Mouse (Mus musculus) myocyte (in vitro differentiated cells): ENCODE results near the gene Pdzd2. TPM values are rescaled to one million over a fixed set of nuclear protein-coding genes. Genes with fewer than 3 reads are reported as not detected.
A peak's percentile ranks its signal among the peaks of the same experiment; 100 is the strongest.

ENCODE experiments used
- H3K27me3 ChIP-seq: one replicate; pipeline ENCODE4 v1.6.1; 2011; ENCODE audit not compliant: control insufficient read depth, insufficient read depth, insufficient read length
- H3K36me3 ChIP-seq: one replicate; pipeline ENCODE4 v1.6.1; 2011; ENCODE audit not compliant: control insufficient read depth, insufficient read depth
- H3K4me2 ChIP-seq: one replicate; pipeline ENCODE4 v1.6.1; 2011; ENCODE audit warnings: low read depth, control low read depth
- H3K4me3 ChIP-seq: one replicate; pipeline ENCODE4 v1.5.1; 2011; ENCODE audit warnings: mild to moderate bottlenecking, control low read depth, moderate library complexity
- H3K79me2 ChIP-seq: one replicate; pipeline ENCODE4 v1.6.1; 2011; ENCODE audit not compliant: control insufficient read depth, insufficient read depth
- H3ac ChIP-seq: one replicate; pipeline ENCODE4 v1.6.1; 2011; ENCODE audit not compliant: control insufficient read depth, insufficient read length
- CEBPB ChIP-seq: IDR thresholded peaks from 2 replicates; pipeline ENCODE4 v1.6.1; 2011; ENCODE audit warnings: mild to moderate bottlenecking, moderate library complexity; ENCODE audit not compliant: poor library complexity, insufficient read depth, severe bottlenecking
- E2F4 ChIP-seq: IDR thresholded peaks from one replicate; pipeline ENCODE4 v1.6.1; 2011; ENCODE audit warnings: mild to moderate bottlenecking, control low read depth, moderate library complexity; ENCODE audit not compliant: insufficient read depth
- MAX ChIP-seq: IDR thresholded peaks from one replicate; pipeline ENCODE4 v1.6.1; 2011; ENCODE audit warnings: low read depth, mild to moderate bottlenecking, control low read depth
- MYOD1 ChIP-seq, 3 experiments: IDR thresholded peaks; one replicate each; pipeline ENCODE4 v1.6.1; 2011; ENCODE audit warnings: control low read depth in 2 of 3, low read depth in 2 of 3, mild to moderate bottlenecking in 2 of 3, moderate library complexity in 1 of 3; ENCODE audit not compliant: insufficient read length in 2 of 3, control insufficient read depth in 1 of 3
- MYOG ChIP-seq, 3 experiments: IDR thresholded peaks; one replicate each; pipeline ENCODE4 v1.6.1; 2011; ENCODE audit warnings: control low read depth in 2 of 3, low read depth in 2 of 3, mild to moderate bottlenecking in 2 of 3; ENCODE audit not compliant: insufficient read length in 2 of 3, control insufficient read depth in 1 of 3, insufficient read depth in 1 of 3
- POLR2A ChIP-seq: IDR thresholded peaks from one replicate; pipeline ENCODE4 v1.6.1; 2011; ENCODE audit warnings: low read depth, mild to moderate bottlenecking, control low read depth, moderate library complexity; ENCODE audit not compliant: insufficient read length
- POLR2AphosphoS2 ChIP-seq: IDR thresholded peaks from one replicate; pipeline ENCODE4 v1.6.1; 2011; ENCODE audit warnings: low read depth, control low read depth; ENCODE audit not compliant: insufficient read length
- REST ChIP-seq: IDR thresholded peaks from one replicate; pipeline ENCODE4 v1.6.1; 2011; ENCODE audit warnings: mild to moderate bottlenecking, control low read depth, moderate library complexity; ENCODE audit not compliant: insufficient read depth, insufficient read length
- SRF ChIP-seq: IDR thresholded peaks from one replicate; pipeline ENCODE4 v1.6.1; 2011; ENCODE audit warnings: low read depth; ENCODE audit not compliant: control insufficient read depth, insufficient read length
- TCF12 ChIP-seq: IDR thresholded peaks from one replicate; pipeline ENCODE4 v1.6.1; 2011; ENCODE audit warnings: mild to moderate bottlenecking, control low read depth; ENCODE audit not compliant: poor library complexity, insufficient read depth, severe bottlenecking
- TCF3 ChIP-seq: IDR thresholded peaks from one replicate; pipeline ENCODE4 v1.6.1; 2011; ENCODE audit warnings: low read depth, control low read depth; ENCODE audit not compliant: insufficient read length
- USF1 ChIP-seq: IDR thresholded peaks from one replicate; pipeline ENCODE4 v1.6.1; 2011; ENCODE audit warnings: low read depth, mild to moderate bottlenecking, control low read depth, moderate library complexity
- polyA plus RNA-seq: library from polyadenylated mRNA; unstranded; fragments of >200 nt; fragmentation: generic; extraction: Trizol; gene quantifications from one replicate; pipeline ENCODE4 v1.2.1, GENCODE M21; 2012; ENCODE audit warnings: missing spikeins

Gene Pdzd2
- polyA plus RNA-seq, 1 experiment = 0.01 TPM

DNA sequence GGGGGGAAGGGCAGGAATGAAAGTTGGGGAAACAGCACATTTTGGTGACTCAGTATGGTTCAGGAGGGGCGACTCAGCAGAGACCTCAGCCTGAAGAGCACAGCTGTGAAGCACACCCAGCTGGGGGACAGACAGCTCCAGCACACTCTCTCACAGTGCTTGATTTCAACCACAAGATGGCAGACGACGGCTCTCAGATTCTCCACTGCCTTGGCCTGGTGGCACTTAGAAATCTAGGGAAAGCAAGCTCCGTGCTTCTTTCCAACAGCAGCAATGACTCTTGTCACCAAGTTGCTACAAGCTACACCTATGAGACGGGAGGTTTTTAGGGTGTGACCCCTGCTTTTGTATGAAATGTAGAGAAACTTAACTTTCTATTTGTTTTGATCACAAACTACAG, 153.6 kb downstream of the Pdzd2 start:
- H3K36me3 ChIP-seq = no peaks in the 10 kb centered on the region
- H3K27me3 ChIP-seq = no peaks in the 10 kb centered on the region
- H3K4me2 ChIP-seq = no peak overlapping the region
- no peak for TF ChIP-seq CEBPB
- H3K79me2 ChIP-seq = no peaks in the 10 kb centered on the region
- H3K4me3 ChIP-seq = no peak overlapping the region
- no peak overlapping the region for H3ac ChIP-seq

- Histone ChIP-seq H3K79me2 (no peaks in the 10 kb centered on the region), H3ac (no peak overlapping the region), H3K36me3 (no peaks in the 10 kb centered on the region), H3K4me2 (no peak overlapping the region), H3K4me3 (no peak overlapping the region), H3K27me3 (no peaks in the 10 kb centered on the region)
- TF ChIP-seq E2F4 (no peak), USF1 (no peak), TCF3 (no peak), MAX (no peak), TCF12 (no peak), POLR2A (no peak), REST (no peak), CEBPB (no peak), SRF (no peak), POLR2AphosphoS2 (no peak), MYOD1 (IDR thresholded peaks at IDR 0.05; ENCODE audit: control insufficient read depth in 1 of 3, insufficient read length in 2 of 3, low read depth in 2 of 3) (no peak), MYOG (IDR thresholded peaks at IDR 0.05; ENCODE audit: control insufficient read depth in 1 of 3, insufficient read depth in 1 of 3, insufficient read length in 2 of 3, low read depth in 2 of 3) (no peak)
Observed at GRCm38 (mm10) chr15:12583051-12583450, 156.7 kb downstream of the Pdzd2 start.

DNA sequence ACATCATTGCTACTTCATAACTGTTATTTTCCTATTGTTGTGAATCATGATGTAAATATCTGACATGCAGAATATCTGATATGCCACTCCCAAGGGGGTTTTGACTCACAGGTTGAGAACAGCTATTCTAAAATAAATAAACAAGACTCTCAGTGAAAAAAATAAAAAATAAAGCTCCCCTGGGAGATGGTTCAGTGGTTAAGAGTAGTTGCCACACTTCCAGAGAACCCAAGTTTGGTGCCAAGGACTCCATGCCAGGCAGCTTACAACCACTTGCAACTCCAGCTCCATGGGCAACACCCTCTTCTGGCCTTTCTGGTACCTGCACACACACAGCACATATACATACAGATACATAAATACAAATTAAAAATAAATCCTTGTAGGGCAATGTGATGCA, 157.3 kb downstream of the Pdzd2 start:
- Histone ChIP-seq H3K4me2 (no peak overlapping the region), H3K36me3 (no peaks in the 10 kb centered on the region), H3K4me3 (no peak overlapping the region), H3ac (no peak overlapping the region), H3K79me2 (no peaks in the 10 kb centered on the region), H3K27me3 (no peaks in the 10 kb centered on the region)
- TF ChIP-seq TCF3 = no peak
- TF ChIP-seq TCF12 = no peak
- no peak for TF ChIP-seq POLR2AphosphoS2
- TF ChIP-seq CEBPB = peak; percentile 22; the same call in 1 of the 2 replicates
- TF ChIP-seq E2F4 = no peak
- TF ChIP-seq USF1 = no peak
- no peak for TF ChIP-seq MAX
- no peak for TF ChIP-seq POLR2A

GRCm38 (mm10) chr15:12579196-12579595, 160.5 kb downstream of the Pdzd2 start:
- TF ChIP-seq REST (no peak), SRF (no peak), MYOD1 (IDR thresholded peaks at IDR 0.05; ENCODE audit: control insufficient read depth in 1 of 3, insufficient read length in 2 of 3, low read depth in 2 of 3) (no peak), POLR2AphosphoS2 (no peak), TCF3 (no peak), POLR2A (no peak), CEBPB (no peak), E2F4 (no peak), TCF12 (no peak), USF1 (no peak), MYOG (IDR thresholded peaks at IDR 0.05; ENCODE audit: control insufficient read depth in 1 of 3, insufficient read depth in 1 of 3, insufficient read length in 2 of 3, low read depth in 2 of 3) (no peak), MAX (no peak)
- no peak overlapping the region for H3K4me3 ChIP-seq
- no peaks in the 10 kb centered on the region for H3K79me2 ChIP-seq
- H3K4me2 ChIP-seq = no peak overlapping the region
- H3K36me3 ChIP-seq = no peaks in the 10 kb centered on the region
- H3K27me3 ChIP-seq = no peaks in the 10 kb centered on the region
- H3ac ChIP-seq = no peak overlapping the region

GRCm38 (mm10) chr15:12578276-12578675, 161.4 kb downstream of the Pdzd2 start:
- TF ChIP-seq USF1 (no peak), SRF (no peak), POLR2AphosphoS2 (no peak), TCF3 (no peak), MYOD1 (IDR thresholded peaks at IDR 0.05; ENCODE audit: control insufficient read depth in 1 of 3, insufficient read length in 2 of 3, low read depth in 2 of 3) (no peak), CEBPB (no peak), MAX (no peak), E2F4 (no peak), POLR2A (no peak), TCF12 (no peak), REST (no peak), MYOG (IDR thresholded peaks at IDR 0.05; ENCODE audit: control insufficient read depth in 1 of 3, insufficient read depth in 1 of 3, insufficient read length in 2 of 3, low read depth in 2 of 3) (no peak)
- no peaks in the 10 kb centered on the region for H3K36me3 ChIP-seq
- H3K27me3 ChIP-seq = no peaks in the 10 kb centered on the region
- no peak overlapping the region for H3ac ChIP-seq
- no peaks in the 10 kb centered on the region for H3K79me2 ChIP-seq
- H3K4me3 ChIP-seq = no peak overlapping the region
- no peak overlapping the region for H3K4me2 ChIP-seq
